Comparison of ENCODE assay signal across 8 mouse cellular contexts in the genomic region with DNA sequence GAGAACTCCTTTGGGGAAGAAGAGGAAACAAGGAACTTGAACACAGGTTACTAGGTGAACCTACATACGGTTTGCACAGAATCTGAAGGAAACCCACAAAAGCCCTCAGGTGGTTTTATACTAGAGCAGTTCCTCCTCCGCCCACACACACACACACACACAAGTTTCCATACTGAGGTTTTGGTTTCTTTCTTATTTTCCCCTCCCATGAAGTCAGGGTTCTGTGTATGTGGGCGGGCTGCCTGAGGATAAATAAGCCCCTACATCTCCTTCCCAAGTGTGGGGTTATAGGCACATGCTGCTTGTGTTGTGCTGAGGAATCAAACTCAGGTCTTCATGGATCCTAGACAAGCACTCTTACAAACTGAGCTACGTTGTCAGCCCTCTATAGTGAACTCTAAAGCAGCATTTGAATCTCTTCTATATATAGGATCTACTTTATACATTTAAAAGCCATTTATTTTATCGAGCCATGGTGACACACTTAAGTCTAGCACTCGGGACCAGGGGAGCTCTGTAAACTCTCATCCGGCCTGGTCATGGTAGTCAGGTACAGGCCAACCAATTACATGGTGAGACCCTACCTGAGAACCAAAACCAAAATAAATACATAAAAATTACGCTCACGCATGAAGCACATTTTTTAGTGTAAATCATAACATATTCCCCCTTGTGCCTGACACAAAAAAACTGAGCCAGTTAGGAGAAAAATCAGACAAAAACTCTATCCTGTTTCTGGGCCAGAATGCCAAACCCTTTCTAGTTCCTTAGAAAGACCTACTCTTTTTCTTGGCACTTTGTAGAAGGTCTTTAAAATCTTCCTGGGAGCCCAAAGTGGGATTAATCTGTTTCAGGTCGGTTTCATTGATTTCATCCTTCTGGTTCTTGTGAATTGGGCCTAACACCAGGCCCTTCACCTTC. TPM values are rescaled to one million over a fixed set of nuclear protein-coding genes. Genes with fewer than 3 reads are reported as not detected.
DNase-seq lines count a peak whose midpoint lies in the region; ATAC-seq and TF ChIP-seq lines count a peak whose summit lies in the region.

No protein-coding gene starts in this region.

- peak overlapping the region; percentile 94 for H3K9ac ChIP-seq in forebrain, embryonic 16.5 days (replicated peaks; ENCODE audit: low read depth, low read length)
- peak overlapping the region; percentile 94 for H3K9ac ChIP-seq in liver, embryonic 13.5 days

- no peak overlapping the region for H3K27ac ChIP-seq in cerebellum, adult 2 months (ENCODE audit: insufficient read depth, low read length)
- H3K27ac ChIP-seq in forebrain, embryonic 16.5 days (ENCODE audit: low read length): peak overlapping the region; percentile 91
- peak overlapping the region; percentile 99 for H3K27ac ChIP-seq in liver, embryonic 13.5 days

- H3K9me3 ChIP-seq in forebrain, embryonic 16.5 days (ENCODE audit: control insufficient read depth, low read length): no peaks in the 10 kb centered on the region
- no peaks in the 10 kb centered on the region for H3K9me3 ChIP-seq in liver, embryonic 13.5 days (replicated peaks)

- peak overlapping the region; percentile 73 for H3K4me2 ChIP-seq in forebrain, embryonic 16.5 days (ENCODE audit: low read length)
- peak overlapping the region; percentile 89 for H3K4me2 ChIP-seq in liver, embryonic 13.5 days

- no peak for TF ChIP-seq CTCF in cerebellum, adult 2 months (IDR thresholded peaks at IDR 0.05; ENCODE audit: borderline replicate concordance, insufficient read depth, low read depth, low read length)

- H3K36me3 ChIP-seq in forebrain, embryonic 16.5 days (ENCODE audit: control insufficient read depth, insufficient read depth): peaks cover 27% of the 10 kb centered on the region
- peaks cover 54% of the 10 kb centered on the region for H3K36me3 ChIP-seq in liver, embryonic 13.5 days
- H3K36me3 ChIP-seq in splenic B cell, adult 2 months (ENCODE audit: control insufficient read depth, insufficient read depth, low read length, poor library complexity, severe bottlenecking): peaks cover 26% of the 10 kb centered on the region

- DNase-seq in cerebellum, adult 2 months: no peak
- DNase-seq in cerebellum, adult 11 months: no peak
- DNase-seq in CD8-positive naive resting alpha-beta T cell, adult 2 months (ENCODE audit: low read depth in 2 of 2, low spot score in 2 of 2): peak; percentile 61 to 70
- DNase-seq in liver, embryonic 13.5 days: no peak
- peak; percentile 88 for DNase-seq in splenic B cell, adult 2 months (ENCODE audit: low read depth, low spot score)
- no peak for DNase-seq in left cerebral cortex, postnatal 36 days (ENCODE audit: low spot score in 2 of 2)
- no peak for DNase-seq in layer of hippocampus, adult 8-10 months (ENCODE audit: low spot score in 2 of 2)

- peak overlapping the region; percentile 24 for H3K4me3 ChIP-seq in cerebellum, adult 2 months (replicated peaks; ENCODE audit: insufficient read depth, low read depth, low read length)
- peak overlapping the region; percentile 84 for H3K4me3 ChIP-seq in forebrain, embryonic 16.5 days (replicated peaks; ENCODE audit: low read length)
- H3K4me3 ChIP-seq in liver, embryonic 13.5 days (replicated peaks): peak overlapping the region; percentile 90

- H3K4me1 ChIP-seq in cerebellum, adult 2 months (ENCODE audit: control insufficient read depth, insufficient read depth, low read length): peaks cover 12% of the 10 kb centered on the region; the same call in 1 of the 2 replicates
- H3K4me1 ChIP-seq in forebrain, embryonic 16.5 days (replicated peaks; ENCODE audit: control insufficient read depth, insufficient read depth, low read length): peaks cover 36% of the 10 kb centered on the region
- H3K4me1 ChIP-seq in liver, embryonic 13.5 days (replicated peaks): peaks cover 84% of the 10 kb centered on the region

- intact Hi-C loops in left cerebral cortex, postnatal 36 days (cut with DNase I): loop anchor here (5.0 kb wide), 1 partner anchor 50 kb away; the partner anchor contains the start of gene Chrm1

- WGBS in cerebellum, adult 2 months: 58% methylated on average over 10 of the region's 10 CpGs
- WGBS in forebrain, embryonic 16.5 days: 66% methylated on average over 10 of the region's 10 CpGs
- 30% methylated on average over 10 of the region's 10 CpGs for WGBS in liver, embryonic 13.5 days (ENCODE audit: insufficient replicate concordance)

- H3K27me3 ChIP-seq in cerebellum, adult 2 months (ENCODE audit: control insufficient read depth, insufficient read depth, low read length): no peaks in the 10 kb centered on the region
- no peaks in the 10 kb centered on the region for H3K27me3 ChIP-seq in forebrain, embryonic 16.5 days (replicated peaks; ENCODE audit: control insufficient read depth, insufficient read depth, low read length)
- H3K27me3 ChIP-seq in liver, embryonic 13.5 days: no peaks in the 10 kb centered on the region
- no peaks in the 10 kb centered on the region for H3K27me3 ChIP-seq in splenic B cell, adult 2 months (ENCODE audit: control insufficient read depth, insufficient read depth, low read length, poor library complexity, severe bottlenecking)

- TF ChIP-seq POLR2A in cerebellum, adult 2 months (IDR thresholded peaks at IDR 0.05; ENCODE audit: borderline replicate concordance, insufficient read depth, low read length): no peak

- no peak for ATAC-seq in forebrain, embryonic 16.5 days
- no peak for ATAC-seq in liver, embryonic 13.5 days (ENCODE audit: low read depth)

RNA-seq across cellular contexts. Expression of gene Slc3a2, which starts 11.0 kb away (rescaled TPM):
- polyA plus RNA-seq in cerebellum, adult 2 months (2012; rRNA removed): 214 and 221 TPM in 2 replicates
- 186 TPM in 2 replicates for polyA plus RNA-seq in forebrain, embryonic 16.5 days (2015; fragmentation: Nextera tagmentation; extraction: Ambion mirVana)
- 118 and 128 TPM in 2 replicates for polyA plus RNA-seq in liver, embryonic 13.5 days (2015; fragmentation: Nextera tagmentation; extraction: Ambion mirVana)
- 100 to 1,000 TPM; 151 to 173 TPM for total RNA-seq in left cerebral cortex, postnatal 36 days (2021)
- 100 to 1,000 TPM; 157 to 169 (median 162) TPM for total RNA-seq in layer of hippocampus, adult 8-10 months (2022)

RNA-seq across cellular contexts. Expression of gene Wdr74, which starts 23.4 kb away (rescaled TPM):
- 55.5 and 57.6 TPM in 2 replicates for polyA plus RNA-seq in cerebellum, adult 2 months (2012; rRNA removed)
- polyA plus RNA-seq in forebrain, embryonic 16.5 days (2015; fragmentation: Nextera tagmentation; extraction: Ambion mirVana): 90.6 and 109 TPM in 2 replicates
- polyA plus RNA-seq in liver, embryonic 13.5 days (2015; fragmentation: Nextera tagmentation; extraction: Ambion mirVana): 80.8 and 81.6 TPM in 2 replicates
- total RNA-seq in left cerebral cortex, postnatal 36 days (2021): 10 to 100 TPM; 50.8 to 55.2 TPM
- total RNA-seq in layer of hippocampus, adult 8-10 months (2022): 10 to 100 TPM; 44.0 to 45.3 (median 44.3) TPM

RNA-seq across cellular contexts. Expression of gene 1700092M07Rik, which starts 28.3 kb away (rescaled TPM):
- 0.33 and 0.65 TPM in 2 replicates for polyA plus RNA-seq in cerebellum, adult 2 months (2012; rRNA removed)
- 2.5 and 2.8 TPM in 2 replicates for polyA plus RNA-seq in forebrain, embryonic 16.5 days (2015; fragmentation: Nextera tagmentation; extraction: Ambion mirVana)
- 0.81 and 1.3 TPM in 2 replicates for polyA plus RNA-seq in liver, embryonic 13.5 days (2015; fragmentation: Nextera tagmentation; extraction: Ambion mirVana)
- total RNA-seq in left cerebral cortex, postnatal 36 days (2021): 1 to 10 TPM in 1 of 2 experiments, not detected in 1; 3.4 TPM
- 1 to 10 TPM in 3 of 4 experiments, not detected in 1; 2.0 to 3.3 (median 2.4) TPM for total RNA-seq in layer of hippocampus, adult 8-10 months (2022)

RNA-seq across cellular contexts. Expression of gene Stx5a, which starts 29.0 kb away (rescaled TPM):
- 116 and 119 TPM in 2 replicates for polyA plus RNA-seq in cerebellum, adult 2 months (2012; rRNA removed)
- polyA plus RNA-seq in forebrain, embryonic 16.5 days (2015; fragmentation: Nextera tagmentation; extraction: Ambion mirVana): 129 and 136 TPM in 2 replicates
- 48.2 and 51.9 TPM in 2 replicates for polyA plus RNA-seq in liver, embryonic 13.5 days (2015; fragmentation: Nextera tagmentation; extraction: Ambion mirVana)
- 10 to 100 TPM; 57.9 to 81.8 TPM for total RNA-seq in left cerebral cortex, postnatal 36 days (2021)
- 10 to 100 TPM; 65.3 to 91.2 (median 76.1) TPM for total RNA-seq in layer of hippocampus, adult 8-10 months (2022)

RNA-seq across cellular contexts. Expression of gene Nxf1, which starts 44.7 kb away (rescaled TPM):
- 134 and 135 TPM in 2 replicates for polyA plus RNA-seq in cerebellum, adult 2 months (2012; rRNA removed)
- polyA plus RNA-seq in forebrain, embryonic 16.5 days (2015; fragmentation: Nextera tagmentation; extraction: Ambion mirVana): 200 and 218 TPM in 2 replicates
- polyA plus RNA-seq in liver, embryonic 13.5 days (2015; fragmentation: Nextera tagmentation; extraction: Ambion mirVana): 93.3 and 104 TPM in 2 replicates
- total RNA-seq in left cerebral cortex, postnatal 36 days (2021): 10 to 100 TPM; 68.5 to 99.7 TPM
- total RNA-seq in layer of hippocampus, adult 8-10 months (2022): 100 to 1,000 TPM in 2 of 4 experiments, 10 to 100 TPM in 2; 80.5 to 120 (median 102) TPM

Comparison
In these comparisons a context has a peak if more than half of its experiments do, and no peak if none do; other contexts are left out.
1. DNase-seq: peak in CD8-positive naive resting alpha-beta T cell, adult 2 months (2 of 2) and splenic B cell, adult 2 months (single experiment); none in cerebellum, adult 2 months (0 of 2), cerebellum, adult 11 months (single experiment), liver, embryonic 13.5 days (single experiment), left cerebral cortex, postnatal 36 days (0 of 2) and layer of hippocampus, adult 8-10 months (0 of 2).
2. H3K4me3 ChIP-seq: peak in every context shown above with its lines; median percentile 90 in liver, embryonic 13.5 days; 84 in forebrain, embryonic 16.5 days; 24 in cerebellum, adult 2 months.